Mouse (Mus musculus) spleen, embryonic (tissue): Measurements from ENCODE around the gene Clec2d.
"Not testable (repeated sequence)": the region's sequence is repeated elsewhere in the genome, so short reads cannot be mapped to it uniquely, and the experiment has no call there.

ENCODE experiments used
- CTCF ChIA-PET: fragments of 350-600 bp; sonication (Branson Sonifier 250); formaldehyde crosslinking; loops from one replicate; lab custom pipeline; 2022; lab: Charles Lee

Clec2d gene

DNA sequence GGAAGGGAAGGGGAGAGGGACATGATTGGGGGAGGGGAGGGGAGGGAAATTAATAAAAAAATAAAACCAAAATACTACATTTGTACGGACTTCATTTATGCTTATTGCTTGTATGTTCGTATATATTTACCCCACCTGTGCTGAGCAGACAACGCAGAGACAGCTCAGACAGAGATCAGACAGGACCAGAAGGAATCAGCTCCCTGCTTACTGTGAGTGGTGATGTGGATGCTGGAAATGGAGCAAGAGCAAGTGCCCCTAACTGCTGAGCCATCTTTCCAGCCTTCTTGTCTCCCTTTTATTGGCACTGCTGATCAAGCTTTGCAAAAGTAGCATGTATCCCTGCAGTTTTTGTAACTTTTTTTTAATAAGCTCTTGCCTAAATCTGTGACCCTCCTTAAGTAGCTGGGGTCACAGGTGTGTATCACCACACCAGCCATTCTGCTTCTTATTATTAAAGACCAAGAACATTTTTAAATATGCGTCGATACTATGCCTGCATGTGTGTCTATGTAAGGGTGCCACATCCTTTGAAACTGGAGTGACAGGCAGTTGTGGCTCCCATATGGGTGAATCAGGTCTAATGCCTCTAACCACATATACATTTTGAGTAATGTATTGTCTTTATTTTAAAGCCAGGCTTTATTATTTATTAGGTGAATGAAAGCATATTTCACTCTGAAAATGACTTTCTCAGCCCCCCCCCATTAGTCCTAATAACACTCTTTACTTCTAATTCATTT, 6.2 kb downstream of the Clec2d start:
- CTCF ChIA-PET, result no interaction called here

DNA sequence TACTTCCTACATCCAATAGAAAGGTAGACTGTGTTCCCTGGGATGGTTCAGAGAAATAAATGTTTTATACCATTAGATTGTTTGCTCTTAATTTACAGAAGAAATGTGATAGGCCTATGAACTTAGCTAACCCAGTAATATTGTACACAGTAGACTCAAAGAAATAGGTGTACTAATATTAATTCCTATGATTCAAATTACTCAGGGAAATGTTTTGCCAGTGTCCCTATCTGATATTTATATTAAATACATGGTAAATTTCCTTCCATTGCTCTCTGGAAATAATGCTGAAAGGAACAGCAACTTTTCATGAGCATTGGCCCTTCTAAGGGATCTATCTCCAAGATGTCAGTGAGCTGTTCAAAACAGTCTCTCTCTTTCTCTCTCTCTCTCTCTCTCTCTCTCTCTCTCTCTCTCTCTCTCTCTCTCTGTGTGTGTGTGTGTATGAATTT, 6.8 kb downstream of the Clec2d start:
- CTCF ChIA-PET, result no interaction called here

- CTCF ChIA-PET, result not testable (repeated sequence)
Measured at GRCm38 (mm10) chr6:129187816-129188215, 7.4 kb downstream of the Clec2d start.

GRCm38 (mm10) chr6:129193431-129193830, 13.0 kb downstream of the Clec2d start:
- CTCF ChIA-PET, result no interaction called here

DNA sequence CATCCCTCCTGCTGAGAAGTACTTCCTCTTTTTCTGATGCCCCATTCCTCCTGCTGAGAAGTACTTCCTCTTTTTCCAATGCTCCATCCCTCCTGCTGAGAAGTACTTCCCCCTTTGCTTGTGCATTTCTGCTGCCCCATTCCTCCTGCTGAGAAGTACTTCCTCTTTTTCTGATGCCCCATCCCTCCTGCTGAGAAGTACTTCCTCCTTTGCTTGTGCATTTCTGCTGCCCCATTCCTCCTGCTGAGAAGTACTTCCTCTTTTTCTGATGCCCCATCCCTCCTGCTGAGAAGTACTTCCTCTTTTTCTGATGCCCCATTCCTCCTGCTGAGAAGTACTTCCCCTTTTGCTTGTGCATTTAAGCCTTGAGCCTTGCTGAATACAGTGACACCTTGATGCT, 19.7 kb downstream of the Clec2d start:
- CTCF ChIA-PET, result not testable (repeated sequence)

DNA sequence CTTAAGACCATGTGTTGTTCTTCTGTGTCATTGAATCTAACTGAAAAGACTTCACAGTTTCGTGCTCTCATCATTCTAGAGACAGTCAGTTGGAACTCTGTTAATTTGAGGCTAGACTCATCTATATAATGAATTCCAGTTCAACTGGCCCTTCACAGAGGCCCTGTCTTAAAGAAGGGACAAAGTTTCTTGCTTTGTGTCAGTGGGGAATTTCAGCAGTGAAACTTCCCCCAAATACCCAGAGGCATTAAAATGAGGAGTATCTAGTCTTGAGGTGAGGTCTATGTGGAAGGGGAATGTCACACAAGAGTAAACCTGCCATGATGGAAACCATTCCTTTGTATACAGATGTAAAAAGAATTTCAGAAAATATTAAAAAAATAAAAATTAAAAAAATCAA, 21.9 kb downstream of the Clec2d start:
- CTCF ChIA-PET, result interaction anchor here (1.3 kb wide), 1 partner anchor 31 kb away, joined by 5 read pairs; no protein-coding TSS in a partner anchor

GRCm38 (mm10) chr6:129204342-129204741, 23.9 kb downstream of the Clec2d start:
- CTCF ChIA-PET, result no interaction called here

GRCm38 (mm10) chr6:129204838-129205237, 24.4 kb downstream of the Clec2d start:
- CTCF ChIA-PET, result no interaction called here

DNA sequence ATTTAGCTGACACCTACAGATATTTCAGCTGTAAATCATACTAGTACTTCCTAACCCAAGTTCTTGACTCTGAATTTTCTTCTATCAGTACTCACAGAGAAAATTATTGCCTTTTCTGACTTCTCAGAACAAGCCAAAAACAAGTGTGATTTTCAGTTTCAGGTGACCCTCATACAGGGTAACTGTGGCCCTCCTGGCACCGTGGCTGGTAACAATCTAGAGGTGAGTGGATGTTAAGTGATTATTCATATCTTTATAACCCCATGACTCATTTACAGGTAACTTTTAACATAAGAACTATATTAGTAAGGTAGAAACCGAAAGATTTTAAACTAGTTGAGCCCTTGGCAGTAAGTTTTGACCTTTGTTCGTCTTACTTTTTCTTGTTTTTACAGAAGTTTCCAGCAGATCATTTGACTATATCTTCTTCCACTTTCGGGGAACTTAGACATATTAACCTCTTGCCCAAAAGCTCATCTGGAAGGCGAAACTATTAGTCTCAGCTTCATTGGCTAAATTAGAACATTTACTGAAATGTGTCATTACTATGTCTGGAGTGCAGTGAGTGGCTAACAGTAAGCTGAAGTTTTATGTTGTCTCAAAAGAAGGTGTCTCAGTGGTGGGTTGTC, 28.6 kb downstream of the Clec2d start:
- CTCF ChIA-PET, result interaction anchor here (0.6 to 1.1 kb wide), 4 partner anchors 10 to 292 kb away, joined by 3 to 19 read pairs (median 4); no protein-coding TSS in a partner anchor

GRCm38 (mm10) chr6:129209785-129210446, 29.5 kb downstream of the Clec2d start:
- CTCF ChIA-PET, result interaction anchor here (0.6 to 1.1 kb wide), 4 partner anchors 9 to 239 kb away, joined by 3 to 19 read pairs (median 3); no protein-coding TSS in a partner anchor

GRCm38 (mm10) chr6:129210447-129210790, 30.0 kb downstream of the Clec2d start:
- CTCF ChIA-PET, result no interaction called here

GRCm38 (mm10) chr6:129212421-129213195, 32.2 kb downstream of the Clec2d start:
- CTCF ChIA-PET, result interaction anchor here (0.6 kb wide), 2 partner anchors 17 to 249 kb away, joined by 3 to 9 read pairs; no protein-coding TSS in a partner anchor

DNA sequence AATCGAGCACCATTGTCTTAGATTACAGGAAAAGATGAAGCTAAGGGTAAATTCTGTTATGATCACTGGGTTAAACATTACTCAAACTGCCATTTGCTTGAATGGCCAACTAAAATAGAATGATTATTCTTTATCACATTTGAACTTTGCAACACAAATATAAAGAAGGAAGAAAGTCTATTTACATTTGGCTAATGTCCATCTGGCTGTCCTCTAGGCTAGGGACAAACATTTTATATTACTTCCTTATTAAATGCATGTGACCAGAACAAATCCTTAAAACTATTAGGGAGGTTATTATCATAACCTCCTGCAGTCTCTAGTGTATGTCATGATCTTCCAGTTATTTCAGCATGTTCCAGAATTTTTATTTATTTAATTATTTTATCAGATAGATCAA, 33.1 kb downstream of the Clec2d start:
- CTCF ChIA-PET, result interaction anchor here (0.9 kb wide), 1 partner anchor 11 kb away, joined by 7 read pairs; no protein-coding TSS in a partner anchor

DNA sequence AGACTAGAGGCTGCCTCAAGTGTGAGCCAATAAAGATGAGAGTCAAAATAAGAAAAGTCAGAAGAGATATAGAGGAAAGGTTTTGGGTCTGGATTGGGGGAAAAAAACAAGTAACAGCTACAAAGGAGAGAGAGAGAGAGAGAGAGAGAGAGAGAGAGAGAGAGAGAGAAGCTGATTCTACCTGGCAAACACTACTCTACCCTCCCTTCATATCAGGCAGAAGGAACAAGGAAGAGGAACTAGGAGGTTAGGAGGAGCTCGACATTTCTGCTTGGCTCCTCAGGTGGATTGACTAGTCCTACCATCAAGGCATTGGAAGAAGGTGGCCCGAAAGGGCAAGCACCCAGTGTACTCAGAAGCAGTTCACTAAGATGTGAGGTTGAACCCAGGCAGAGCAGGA, 33.8 kb downstream of the Clec2d start:
- CTCF ChIA-PET, result interaction anchor here (0.7 to 1.4 kb wide), 3 partner anchors 11 to 34 kb away, joined by 3 to 7 read pairs (median 3); partner anchors contain the start of gene Clec2d

GRCm38 (mm10) chr6:129215053-129215452, 34.6 kb downstream of the Clec2d start:
- CTCF ChIA-PET, result interaction anchor here (0.6 to 1.4 kb wide), 2 partner anchors 19 to 201 kb away, joined by 3 read pairs; no protein-coding TSS in a partner anchor

GRCm38 (mm10) chr6:129215886-129216637, 35.6 kb downstream of the Clec2d start:
- CTCF ChIA-PET, result no interaction called here

GRCm38 (mm10) chr6:129216721-129217230, 36.4 kb downstream of the Clec2d start:
- CTCF ChIA-PET, result no interaction called here

GRCm38 (mm10) chr6:129218191-129218696, 37.8 kb downstream of the Clec2d start:
- CTCF ChIA-PET, result interaction anchor here (1.3 kb wide), 1 partner anchor 9 kb away, joined by 3 read pairs; no protein-coding TSS in a partner anchor

GRCm38 (mm10) chr6:129219897-129220517, 39.6 kb downstream of the Clec2d start:
- CTCF ChIA-PET, result no interaction called here
